Mouse (Mus musculus): Measurements from ENCODE around the gene B3gat2.

The B3gat2 gene

GRCm38 (mm10) chr1:23834819-23835218 lies 73.3 kb downstream of the B3gat2 start:
- DNase-seq (ENCODE audit: low spot score in 2 of 2): no peak

DNA sequence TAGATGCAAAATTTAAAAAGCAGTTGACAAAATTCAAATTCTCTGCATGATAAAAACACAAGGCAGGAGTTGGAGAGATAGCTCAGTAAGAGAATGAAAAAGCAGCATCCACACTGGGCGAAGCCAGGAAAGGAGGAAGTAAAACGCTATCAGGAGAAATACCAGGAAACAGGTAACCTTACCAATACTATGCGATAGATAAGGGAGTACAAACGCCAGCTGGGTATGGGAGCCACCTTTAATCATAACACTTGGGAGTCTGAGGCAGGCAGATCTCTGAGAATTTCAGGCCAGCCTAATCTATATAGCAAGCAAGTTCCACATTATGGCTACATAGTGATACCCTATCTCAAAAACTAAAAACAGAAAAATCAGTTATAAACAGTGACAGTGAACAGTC lies 75.1 kb downstream of the B3gat2 start:
- DNase-seq (ENCODE audit: low spot score in 2 of 2): no peak

- no peak for DNase-seq (ENCODE audit: low spot score in 2 of 2)
Measured at GRCm38 (mm10) chr1:23840924-23841323, 79.4 kb downstream of the B3gat2 start.

GRCm38 (mm10) chr1:23842629-23843028 lies 81.1 kb downstream of the B3gat2 start:
- DNase-seq (ENCODE audit: low spot score in 2 of 2): no peak

- DNase-seq (ENCODE audit: low spot score in 2 of 2): no peak
Measured at GRCm38 (mm10) chr1:23843790-23844189, 82.2 kb downstream of the B3gat2 start.

DNA sequence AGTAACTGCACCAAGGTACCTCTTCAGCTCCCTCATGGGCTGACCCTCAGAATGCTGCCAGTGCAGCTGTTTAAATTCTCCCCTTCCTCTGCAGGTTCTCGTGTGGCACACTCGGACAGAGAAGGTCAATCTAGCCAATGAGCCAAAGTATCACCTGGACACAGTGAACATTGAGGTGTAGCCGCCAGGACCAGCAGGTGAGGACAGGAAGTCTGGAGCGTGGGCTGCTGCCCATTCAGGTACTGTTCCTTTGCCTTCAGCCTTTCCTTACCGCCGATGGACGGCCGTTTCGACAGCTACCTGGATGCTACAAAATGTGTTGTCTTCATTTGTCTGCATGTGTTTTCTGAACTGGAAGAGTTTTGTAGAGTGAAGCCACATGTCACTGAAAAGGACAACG lies 83.5 kb downstream of the B3gat2 start:
- DNase-seq (ENCODE audit: low spot score in 2 of 2): no peak

DNA sequence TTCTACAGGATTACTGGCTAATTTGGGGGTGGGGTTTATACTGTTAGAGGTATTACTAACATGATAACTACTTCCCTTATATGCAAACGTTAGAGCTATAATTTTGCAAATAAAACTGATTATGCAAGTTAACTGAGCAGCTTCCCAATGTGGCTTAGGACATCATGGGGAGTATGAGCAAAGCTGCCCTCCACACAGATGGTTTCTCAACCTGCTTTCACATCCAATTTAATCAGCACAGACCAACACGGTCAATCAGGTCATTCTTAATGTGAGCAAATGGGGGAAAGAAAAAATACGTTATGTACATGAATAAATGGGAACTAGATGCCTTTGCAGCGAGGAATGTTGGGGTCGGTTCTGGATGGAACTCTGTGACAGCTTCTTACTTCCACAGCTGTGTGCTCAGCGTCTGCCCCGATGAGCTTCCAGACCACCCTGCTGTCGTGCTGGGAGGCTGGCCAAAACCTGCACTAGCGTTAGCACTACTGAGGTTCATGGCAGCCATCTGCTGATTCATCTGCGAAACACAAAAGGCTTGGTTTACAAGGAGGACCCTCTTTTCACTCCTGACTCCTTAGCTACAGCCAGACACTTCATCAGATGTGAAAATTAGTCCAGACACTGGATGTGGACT lies 84.6 kb downstream of the B3gat2 start:
- no peak for DNase-seq (ENCODE audit: low spot score in 2 of 2)

- DNase-seq (ENCODE audit: low spot score in 2 of 2): no peak
Measured at GRCm38 (mm10) chr1:23855623-23856022, 94.1 kb downstream of the B3gat2 start.

DNA sequence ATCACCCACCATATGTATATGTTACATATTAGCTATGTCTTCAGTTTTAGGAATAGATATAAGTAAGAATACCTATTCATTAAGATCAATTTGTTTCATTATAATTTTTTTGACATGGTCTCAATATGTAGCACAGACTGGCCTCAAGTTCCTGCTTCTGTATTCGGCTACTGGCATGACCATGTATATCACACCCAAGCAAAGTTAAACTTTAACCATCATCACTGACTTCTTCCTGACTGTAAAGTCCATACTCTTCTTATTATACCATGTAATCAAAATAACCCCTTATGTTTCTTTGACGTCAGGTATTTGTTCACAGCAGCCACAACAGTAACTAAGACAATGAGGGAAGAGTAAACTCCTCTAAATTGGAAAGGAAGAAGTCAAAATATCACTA lies 99.4 kb downstream of the B3gat2 start:
- no peak for DNase-seq (ENCODE audit: low spot score in 2 of 2)

- DNase-seq (ENCODE audit: low spot score in 2 of 2): no peak
Measured at GRCm38 (mm10) chr1:23865566-23865965, 104.0 kb downstream of the B3gat2 start.

GRCm38 (mm10) chr1:23867350-23867862 lies 105.9 kb downstream of the B3gat2 start:
- DNase-seq (ENCODE audit: low spot score in 2 of 2): no peak

- DNase-seq (ENCODE audit: low spot score in 2 of 2): no peak
Measured at GRCm38 (mm10) chr1:23872194-23872593, 110.6 kb downstream of the B3gat2 start.

DNA sequence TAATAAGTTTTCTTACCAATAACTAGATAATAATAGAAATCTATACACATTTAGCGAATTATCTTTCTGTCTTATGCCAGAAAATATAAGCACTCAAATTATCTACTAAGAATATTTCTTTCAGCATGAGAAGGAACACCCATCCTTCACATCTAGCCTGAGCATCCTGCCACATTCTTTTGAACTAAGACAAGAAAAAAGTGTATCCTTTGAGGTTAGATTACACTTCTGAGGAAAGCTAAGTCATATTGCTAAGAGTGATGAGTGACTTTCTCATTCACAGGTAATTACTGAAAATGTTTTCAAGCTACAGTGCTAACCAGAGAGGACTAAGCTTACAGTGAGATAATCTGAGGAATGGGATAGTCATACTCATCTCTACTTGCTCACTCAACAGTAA lies 121.1 kb downstream of the B3gat2 start:
- no peak for DNase-seq (ENCODE audit: low spot score in 2 of 2)

DNA sequence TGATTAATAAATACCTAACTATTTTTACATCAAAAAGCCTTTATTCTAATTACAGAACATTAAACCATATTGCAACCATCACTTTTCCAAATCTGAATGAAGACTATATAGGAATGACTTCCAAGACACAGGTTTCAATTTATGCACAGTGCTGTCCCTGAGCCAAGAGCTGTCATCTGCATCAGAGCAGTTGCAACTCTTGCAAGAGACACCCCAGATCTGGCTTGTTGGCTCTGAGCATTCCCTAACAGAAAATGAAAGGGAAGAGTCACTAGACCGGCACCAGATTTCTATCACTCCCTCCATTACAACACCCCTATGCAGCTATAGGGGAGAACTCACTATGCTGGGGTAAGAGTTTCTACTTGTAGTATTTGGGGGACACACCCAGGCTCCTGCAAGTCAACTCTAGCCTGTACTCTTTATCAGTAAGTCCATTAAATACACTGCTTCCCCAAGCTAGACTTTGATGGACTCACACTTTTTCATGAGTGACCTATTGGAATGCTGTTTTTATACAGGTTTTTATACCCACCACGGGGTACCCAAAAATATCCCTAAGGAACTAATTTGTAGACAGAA lies 122.6 kb downstream of the B3gat2 start:
- no peak for DNase-seq (ENCODE audit: low spot score in 2 of 2)

DNA sequence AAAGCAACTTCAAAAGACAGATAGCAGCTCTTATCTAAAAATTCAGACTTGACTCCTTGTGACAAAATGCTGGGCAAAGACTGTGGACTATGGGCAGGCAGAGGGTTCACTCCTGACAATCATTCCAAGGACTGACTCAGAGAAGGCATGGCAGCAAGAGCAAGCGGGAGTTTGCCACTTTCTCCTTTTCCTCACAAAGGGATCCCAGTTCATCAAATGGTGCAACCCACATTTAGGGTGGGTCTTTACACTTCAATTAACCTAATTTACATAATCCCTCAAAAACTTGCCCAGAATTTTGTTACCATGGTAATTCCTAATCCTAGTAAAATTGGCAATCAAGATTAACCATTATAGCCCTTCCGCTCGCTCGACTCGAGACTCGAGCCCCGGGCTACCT lies 123.4 kb downstream of the B3gat2 start:
- no peak for DNase-seq (ENCODE audit: low spot score in 2 of 2)

DNA sequence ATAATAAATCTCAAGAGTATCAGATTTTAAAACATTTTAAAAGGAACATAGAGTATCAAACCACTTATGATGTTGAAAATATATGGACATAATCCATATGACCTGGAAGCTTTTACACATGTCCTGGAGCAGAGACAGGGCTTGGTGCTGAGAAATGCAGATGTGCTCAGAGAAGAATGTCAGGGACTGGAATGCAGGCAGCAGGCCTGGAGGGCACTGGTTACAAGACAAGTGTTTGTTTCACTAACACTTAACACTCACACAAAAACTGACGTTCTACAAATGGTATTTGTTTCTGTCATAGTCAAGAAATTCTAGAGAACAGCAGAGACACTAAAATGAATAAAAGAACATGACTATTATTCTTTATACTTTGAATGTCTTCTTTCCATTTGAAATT lies 130.5 kb downstream of the B3gat2 start:
- no peak for DNase-seq (ENCODE audit: low spot score in 2 of 2)
